Mouse (Mus musculus) 3T3-L1 (cell line): ENCODE results near the gene Nktr.

ENCODE experiments used
- DNase-seq: peaks from one replicate; pipeline ENCODE4 v3.0.0-alpha.2; 2015; ENCODE audit warnings: low read depth, low spot score

Gene Nktr

GRCm38 (mm10) chr9:121707801-121708200 lies 11.2 kb upstream of the Nktr start:
- DNase-seq: no peak

DNA sequence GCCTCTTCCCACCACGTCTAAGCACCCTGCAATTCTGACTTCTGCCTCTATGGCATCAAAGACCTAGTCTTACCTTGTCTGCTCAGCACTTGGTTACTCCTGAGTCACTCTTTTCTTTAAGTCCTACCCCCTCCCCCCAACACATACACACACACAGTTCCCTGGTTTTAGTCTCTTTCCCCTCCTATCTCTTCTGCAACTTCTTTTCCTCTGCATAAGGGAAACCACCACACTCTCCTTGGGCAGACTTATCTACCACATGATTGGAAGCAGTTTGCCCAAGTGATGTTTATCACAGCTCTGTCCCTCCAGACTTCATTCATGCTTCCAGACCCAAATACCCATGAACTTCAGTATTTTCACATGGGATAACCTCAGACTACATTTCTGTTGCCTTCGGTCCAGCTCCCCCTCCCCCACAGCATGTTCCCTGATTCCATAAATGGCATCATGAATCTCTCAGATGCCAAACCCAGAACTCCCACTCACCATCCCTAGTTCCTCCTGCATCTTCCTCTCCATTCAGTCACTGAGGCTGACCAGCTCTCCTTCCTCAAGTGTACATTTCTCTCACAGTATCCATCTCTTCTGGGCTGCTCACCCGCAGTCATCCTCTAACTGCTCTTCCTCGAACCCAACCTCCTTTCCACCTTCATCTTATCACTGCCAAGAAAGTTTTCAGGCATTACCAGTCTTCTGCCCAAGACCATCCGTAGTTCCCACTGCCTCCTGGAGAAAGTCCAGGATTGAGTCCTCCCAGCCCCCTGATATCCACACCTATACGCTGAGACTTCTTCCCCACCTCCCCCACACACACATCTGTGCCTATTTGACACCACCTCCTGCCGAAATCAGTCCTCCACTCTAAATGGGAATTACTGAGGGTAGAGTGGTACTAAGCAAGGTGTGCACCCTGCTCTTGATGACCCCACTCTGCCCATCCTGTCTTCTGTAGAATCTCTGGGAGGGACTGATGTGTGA lies 10.2 kb upstream of the Nktr start:
- DNase-seq: peak; percentile 46

DNA sequence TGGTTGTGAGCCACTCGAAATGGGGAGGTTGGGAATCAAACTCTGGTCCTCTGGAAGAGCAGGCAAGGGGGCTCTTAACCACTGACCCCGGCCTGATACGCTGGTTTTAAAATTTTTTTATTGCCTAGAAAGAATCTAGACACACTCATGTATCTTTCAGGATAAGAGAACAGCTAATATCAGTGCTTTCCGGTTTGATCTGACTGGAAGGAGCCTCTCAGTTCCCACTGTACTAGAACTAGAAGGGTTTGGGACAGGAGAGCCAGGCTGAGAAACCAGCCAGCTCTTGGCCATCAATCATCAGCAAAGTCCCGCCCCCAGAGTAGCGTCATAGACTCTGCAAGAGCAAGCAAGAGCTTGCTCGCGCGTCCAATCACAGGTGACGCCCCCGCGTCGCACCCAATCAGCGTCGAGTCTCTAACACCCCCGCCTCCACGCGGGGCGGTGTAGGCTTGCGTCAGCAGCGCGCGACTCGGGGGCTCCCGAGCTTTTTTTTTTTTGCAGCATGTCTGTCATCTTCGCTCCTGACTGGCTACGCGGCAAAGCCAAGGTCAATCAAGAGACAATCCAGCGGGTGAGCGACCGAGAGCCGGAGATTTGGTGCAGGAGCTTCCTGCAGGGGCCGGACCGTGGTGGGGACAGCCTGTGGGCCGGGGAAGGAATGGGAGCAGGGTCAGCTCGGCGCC lies 8.9 kb upstream of the Nktr start, which contains the start of gene Ss18l2:
Gene Ss18l2 (plus strand): TSS at position 432 of the 686 bp plus-strand sequence.
- peak; percentile 99 for DNase-seq

- DNase-seq: peak; percentile 45
Observed at GRCm38 (mm10) chr9:121710584-121710975, 8.4 kb upstream of the Nktr start.

DNA sequence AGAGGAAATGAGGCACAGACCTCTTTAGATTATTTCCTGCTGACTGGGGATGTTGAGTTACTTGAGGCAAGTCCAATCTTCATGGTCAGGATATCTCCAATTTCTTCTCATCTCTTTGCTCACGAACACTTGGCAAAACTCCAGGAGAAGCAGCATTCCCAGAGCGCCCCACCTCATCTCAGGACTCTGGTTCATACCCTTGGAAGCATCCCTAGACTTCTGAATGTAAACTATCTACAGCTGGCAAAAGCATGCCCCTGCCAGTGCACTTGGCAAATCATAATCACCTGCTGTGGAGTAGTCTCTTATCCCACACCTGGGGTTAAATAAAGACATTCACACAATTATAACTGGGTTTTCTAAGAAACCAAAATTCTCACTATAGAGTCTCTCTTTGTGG lies 1.9 kb upstream of the Nktr start:
- no peak for DNase-seq

DNA sequence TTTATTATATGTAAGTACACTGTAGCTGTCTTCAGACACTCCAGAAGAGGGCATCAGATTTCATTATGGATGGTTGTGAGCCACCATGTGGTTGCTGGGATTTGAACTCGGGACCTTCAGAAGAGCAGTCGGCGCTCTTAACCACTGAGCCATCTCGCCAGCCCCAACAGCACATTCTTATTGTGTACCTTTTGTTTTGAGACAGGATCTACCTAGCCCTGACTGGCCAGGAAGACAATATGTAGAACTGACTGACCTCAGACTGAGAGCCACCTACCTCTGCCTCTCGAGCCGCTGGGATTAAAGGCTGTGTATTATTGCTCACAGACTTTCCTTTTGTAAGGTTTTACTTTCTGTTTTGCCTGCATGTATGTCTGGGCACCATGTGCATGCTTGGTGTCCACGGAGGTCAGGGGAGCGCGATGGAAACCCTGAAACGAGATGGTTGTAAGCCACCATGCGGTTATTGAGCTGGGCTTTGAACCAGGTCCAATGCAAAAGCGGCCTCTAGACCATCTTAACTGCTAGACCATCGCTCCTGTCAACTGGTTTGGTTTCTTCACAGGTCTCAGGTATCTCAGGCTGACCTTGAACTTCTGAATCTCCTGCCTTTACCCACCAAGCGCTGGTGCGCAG lies 781 bp upstream of the Nktr start:
- DNase-seq: peak; percentile 42

GRCm38 (mm10) chr9:121719347-121720331 lies 670 bp downstream of the Nktr start:
- peak; percentile 64 for DNase-seq

DNA sequence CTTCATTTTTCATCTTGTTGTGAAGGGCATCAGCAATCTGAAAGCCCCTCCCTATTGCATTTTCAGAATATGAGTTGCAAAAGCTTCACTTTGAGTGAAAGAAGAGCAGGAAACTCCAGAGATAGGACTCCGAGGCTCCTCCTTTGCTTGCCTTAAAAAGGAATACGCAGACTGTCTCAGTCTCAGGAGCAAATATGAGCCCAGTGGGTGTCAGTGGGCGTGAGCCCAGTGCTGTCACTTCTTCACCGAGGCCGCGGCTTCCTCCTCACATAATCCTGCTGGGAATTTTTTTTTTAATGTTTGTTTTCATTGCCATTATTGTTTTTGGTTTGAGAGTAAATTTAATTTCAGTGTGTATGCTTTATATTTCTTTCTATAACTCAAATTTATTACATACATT lies 21.5 kb downstream of the Nktr start:
- no peak for DNase-seq

DNA sequence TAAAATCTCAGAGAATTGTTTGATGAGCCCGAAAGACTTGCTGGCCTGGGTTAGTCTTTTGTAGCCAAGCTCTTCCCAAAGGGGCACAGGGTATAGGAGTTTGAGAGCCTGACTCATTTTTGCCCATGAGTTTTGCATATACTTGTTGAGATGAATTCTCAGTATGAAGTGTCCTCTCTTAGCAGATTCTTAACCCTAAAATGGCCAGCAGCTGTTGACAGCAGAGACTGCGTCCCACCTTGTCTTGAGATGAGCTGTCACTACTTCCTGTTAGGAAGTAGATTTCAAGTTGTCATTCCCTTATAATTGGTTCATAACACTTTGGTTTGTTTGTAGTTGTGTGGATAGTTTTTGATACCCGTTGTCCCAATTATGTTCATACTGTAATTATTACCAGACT lies 22.2 kb downstream of the Nktr start:
- no peak for DNase-seq

- DNase-seq: no peak
Observed at GRCm38 (mm10) chr9:121744051-121744450, 25.1 kb downstream of the Nktr start.

- no peak for DNase-seq
Observed at GRCm38 (mm10) chr9:121752774-121753173, 33.8 kb downstream of the Nktr start.

DNA sequence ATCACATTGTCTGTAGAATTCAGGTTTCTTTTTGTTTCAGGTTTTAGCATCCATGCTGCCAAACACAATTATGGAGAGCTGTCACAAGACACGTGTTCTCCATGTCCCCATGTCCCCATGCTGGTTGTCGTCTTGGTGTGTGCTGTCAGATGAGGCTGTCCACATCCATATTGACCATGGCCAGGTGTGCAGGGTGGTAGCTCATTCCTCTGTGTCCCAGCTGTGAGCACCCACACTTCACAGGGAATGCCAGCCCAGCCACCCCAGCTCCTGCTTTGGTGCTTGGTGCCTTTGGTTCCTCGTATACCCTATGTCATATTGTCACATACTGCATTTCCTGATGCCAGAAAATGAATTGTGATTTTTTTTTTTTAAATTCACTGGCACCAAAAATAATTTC lies 35.7 kb downstream of the Nktr start:
- DNase-seq: no peak

- no peak for DNase-seq
Observed at GRCm38 (mm10) chr9:121756785-121757184, 37.8 kb downstream of the Nktr start.

DNA sequence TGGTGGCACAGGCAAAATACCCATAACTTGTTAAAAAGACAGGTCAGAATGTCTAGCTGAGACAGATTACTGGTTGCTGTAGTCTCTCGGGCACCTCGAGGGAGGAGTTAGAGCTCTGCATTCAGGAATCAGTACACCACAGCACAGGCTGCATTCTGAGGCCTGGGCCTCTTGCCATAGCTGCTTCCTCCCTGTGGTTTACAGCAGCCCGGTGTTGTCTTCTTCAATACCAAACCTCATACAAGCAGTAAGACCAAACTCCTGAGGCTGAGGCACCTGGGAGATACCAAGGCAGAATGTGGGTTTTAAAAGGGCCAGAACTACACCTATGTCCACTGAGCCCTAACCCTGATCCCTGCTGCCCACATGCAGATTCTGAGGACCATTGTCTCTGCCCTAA lies 38.5 kb downstream of the Nktr start:
- DNase-seq: peak; percentile 76

DNA sequence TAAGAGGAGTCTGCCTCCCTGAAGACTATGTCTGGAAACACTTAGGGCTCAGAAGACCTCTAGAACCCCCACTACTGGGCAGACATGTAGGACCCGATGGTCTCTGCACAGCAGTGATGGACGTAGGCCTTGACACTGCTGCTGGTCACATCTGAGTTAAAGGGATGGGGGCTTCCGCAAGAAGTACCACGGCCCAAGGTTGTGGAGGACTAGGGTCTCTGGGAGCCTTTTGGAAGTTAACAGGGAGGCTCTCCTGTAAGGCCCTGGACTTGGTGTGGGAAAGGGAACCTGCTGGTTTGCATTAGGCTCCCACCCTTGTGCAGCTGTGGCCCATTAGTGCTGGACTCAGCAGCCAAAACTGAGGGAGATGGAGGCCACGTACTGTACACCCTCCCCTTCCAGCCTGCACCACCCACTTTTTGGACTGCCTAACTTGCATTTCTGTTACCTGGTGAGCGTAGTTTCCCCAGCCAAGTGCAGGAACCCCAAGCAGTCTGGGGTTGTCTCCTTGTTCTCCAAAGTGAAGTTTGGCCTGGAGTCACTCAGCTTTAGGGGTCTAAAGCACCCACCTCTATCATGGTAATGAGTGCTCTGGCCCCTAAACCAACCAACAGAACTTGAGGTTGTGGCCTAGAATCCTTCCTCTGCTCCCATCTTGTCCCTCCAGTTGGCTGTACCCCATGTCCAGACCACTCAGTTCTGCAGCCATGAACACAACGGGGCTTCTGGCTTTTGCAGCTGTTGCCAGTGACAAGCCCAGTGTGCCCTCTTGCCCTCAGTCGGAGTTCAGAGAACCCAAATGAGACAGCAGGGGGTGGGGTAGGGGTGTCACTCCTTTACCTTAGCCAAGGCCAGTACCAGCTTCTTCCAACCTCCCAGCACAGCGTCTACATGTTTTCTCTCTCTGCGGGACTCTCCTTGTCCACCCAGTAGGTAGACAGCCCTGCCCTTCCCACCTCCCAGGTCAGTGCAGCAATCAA lies 39.2 kb downstream of the Nktr start:
- DNase-seq: peak; percentile 80

- DNase-seq: peak; percentile 49
Observed at GRCm38 (mm10) chr9:121759091-121760081, 40.4 kb downstream of the Nktr start, which contains the start of gene Zfp651. Zfp651 (plus strand) TSS chr9:121759330.

GRCm38 (mm10) chr9:121760271-121761090 lies 41.5 kb downstream of the Nktr start:
- peak; percentile 62 for DNase-seq
